Mouse (Mus musculus) midbrain, embryonic 13.5 days (tissue): ENCODE measurements around the gene Tmem132d. TPM values are rescaled to one million over a fixed set of nuclear protein-coding genes. Genes with fewer than 3 reads are reported as not detected.
A peak's percentile ranks its signal among the peaks of the same experiment; 100 is the strongest.

ENCODE experiments used
- ATAC-seq: fragments of 200-750 bp; cut with Nextera tagmentation; 2 replicates; pipeline ENCODE4 v1.8.0; 2017; ENCODE audit warnings: mild to moderate bottlenecking, moderate TSS enrichment, moderate library complexity
- H3K27ac ChIP-seq: fragments of 300-500 bp; sonication (generic); 2 replicates; pipeline ENCODE4 v1.5.1; 2015; ENCODE audit warnings: inconsistent platforms, mild to moderate bottlenecking, moderate library complexity
- H3K27me3 ChIP-seq: fragments of 300-500 bp; sonication (generic); 2 replicates; pipeline ENCODE4 v1.6.1; 2015; ENCODE audit warnings: mild to moderate bottlenecking, inconsistent platforms
- H3K36me3 ChIP-seq: fragments of 300-500 bp; sonication (generic); 2 replicates; pipeline ENCODE4 v1.6.1; 2015; ENCODE audit warnings: mild to moderate bottlenecking, inconsistent platforms
- H3K4me1 ChIP-seq: fragments of 300-500 bp; sonication (generic); replicated peaks from 2 replicates; pipeline ENCODE4 v1.6.1; 2015; ENCODE audit warnings: inconsistent platforms
- H3K4me2 ChIP-seq: fragments of 300-500 bp; sonication (generic); replicated peaks from 2 replicates; pipeline ENCODE4 v1.6.1; 2015; ENCODE audit warnings: moderate library complexity, mild to moderate bottlenecking, inconsistent platforms
- H3K4me3 ChIP-seq: fragments of 300-500 bp; sonication (generic); replicated peaks from 2 replicates; pipeline ENCODE4 v1.5.1; 2015; ENCODE audit warnings: mild to moderate bottlenecking, inconsistent platforms
- H3K9ac ChIP-seq: fragments of 300-500 bp; sonication (generic); replicated peaks from 2 replicates; pipeline ENCODE4 v1.6.1; 2015; ENCODE audit warnings: mild to moderate bottlenecking, inconsistent platforms
- H3K9me3 ChIP-seq: fragments of 300-500 bp; sonication (generic); 2 replicates; pipeline ENCODE4 v1.6.1; 2016; ENCODE audit warnings: mild to moderate bottlenecking, inconsistent platforms
- WGBS: fragments of 180-500 bp; shearing (Covaris S2); methylation state at CpG from one replicate; pipeline ENCODE4 v1.1.7; 2015; 5-methylcytosine and 5-hydroxymethylcytosine counted together
- polyA plus RNA-seq: library from polyadenylated mRNA; unstranded; fragments of >200 nt; fragmentation: Nextera tagmentation; extraction: Ambion mirVana; gene quantifications from 2 replicates; pipeline ENCODE4 v1.2.1, GENCODE M21; 2015

Gene Tmem132d
- polyA plus RNA-seq, 1 experiment from 2014 or later = 1.3 TPM

DNA sequence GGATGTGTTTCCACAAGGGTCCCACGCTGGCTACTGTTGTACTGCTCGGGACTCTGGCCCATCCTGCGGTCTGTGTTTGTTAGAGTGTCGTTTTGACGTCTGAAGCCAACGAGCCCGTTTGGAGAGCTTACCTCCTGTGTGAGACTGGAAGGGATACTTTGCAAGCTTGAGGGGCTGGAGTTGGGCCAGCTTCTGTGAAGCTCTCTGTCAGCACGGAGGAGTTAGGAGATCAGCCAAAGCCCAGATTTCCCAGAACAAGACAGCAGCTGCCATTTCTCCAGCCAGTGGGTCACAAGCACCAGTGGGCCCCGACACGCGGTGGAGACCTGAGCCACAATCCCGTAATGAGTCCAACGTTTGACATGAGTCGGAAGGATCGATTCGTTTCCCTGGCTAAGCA is 5.2 kb upstream of the Tmem132d start:
- Histone ChIP-seq H3K9ac (no peak overlapping the region), H3K4me2 (no peak overlapping the region), H3K4me1 (peaks cover 14% of the 10 kb centered on the region), H3K9me3 (no peaks in the 10 kb centered on the region), H3K4me3 (no peak overlapping the region), H3K27me3 (peaks cover 70% of the 10 kb centered on the region), H3K36me3 (no peaks in the 10 kb centered on the region), H3K27ac (no peak overlapping the region)
- WGBS = 67% methylated on average over 16 of the region's 16 CpGs
- ATAC-seq = no peak

DNA sequence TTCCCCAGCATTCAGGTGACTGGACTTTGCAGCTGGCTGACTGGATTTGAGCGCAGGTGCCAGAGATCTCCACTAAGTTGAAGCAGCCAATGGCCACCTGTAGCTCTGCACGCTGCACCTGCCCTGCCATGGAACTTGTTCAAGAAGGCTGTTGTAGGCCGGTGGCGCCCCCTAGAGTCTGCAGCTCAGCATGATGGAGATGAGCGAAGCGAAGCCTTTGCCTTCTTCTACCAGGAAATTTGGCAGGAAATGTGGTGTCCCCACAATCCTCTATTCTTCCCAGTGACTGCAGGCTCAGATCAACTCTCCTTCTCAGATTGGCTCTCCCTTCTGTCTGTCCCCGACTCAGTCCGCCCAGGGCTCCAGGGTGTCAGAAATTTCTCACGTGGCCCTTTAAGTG is 4.0 kb upstream of the Tmem132d start:
- Histone ChIP-seq H3K27ac (no peak overlapping the region), H3K4me2 (no peak overlapping the region), H3K9me3 (no peaks in the 10 kb centered on the region), H3K27me3 (peaks cover 71% of the 10 kb centered on the region), H3K4me1 (peaks cover 20% of the 10 kb centered on the region), H3K9ac (no peak overlapping the region), H3K4me3 (no peak overlapping the region), H3K36me3 (no peaks in the 10 kb centered on the region)
- 16% methylated on average over 9 of the region's 9 CpGs for WGBS
- no peak for ATAC-seq

DNA sequence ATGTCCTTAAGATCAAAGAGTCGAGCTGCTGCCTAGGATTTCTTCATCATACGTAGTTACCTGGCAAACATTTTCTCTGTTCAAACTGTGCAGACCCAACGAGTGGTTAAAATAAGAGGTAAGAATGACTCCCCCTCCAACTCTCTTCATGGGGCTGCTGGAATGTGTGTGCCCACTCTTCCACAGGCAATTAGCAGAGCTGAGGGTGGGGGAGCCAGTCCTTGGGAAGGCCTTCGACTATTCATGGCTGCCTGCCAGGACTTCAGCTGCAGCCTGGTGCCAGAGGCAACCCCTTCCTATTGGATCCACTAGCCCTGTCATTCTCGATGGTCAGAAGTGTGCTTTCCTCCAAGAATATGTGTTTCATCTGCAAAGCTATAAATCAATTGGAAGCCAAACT is 2.8 kb upstream of the Tmem132d start:
- Histone ChIP-seq H3K4me3 (no peak overlapping the region), H3K9me3 (no peaks in the 10 kb centered on the region), H3K9ac (no peak overlapping the region), H3K27me3 (peaks cover 72% of the 10 kb centered on the region), H3K36me3 (no peaks in the 10 kb centered on the region), H3K4me1 (peaks cover 16% of the 10 kb centered on the region), H3K27ac (no peak overlapping the region), H3K4me2 (no peak overlapping the region)
- no peak for ATAC-seq
- 61% methylated on average over 5 of the region's 5 CpGs for WGBS

DNA sequence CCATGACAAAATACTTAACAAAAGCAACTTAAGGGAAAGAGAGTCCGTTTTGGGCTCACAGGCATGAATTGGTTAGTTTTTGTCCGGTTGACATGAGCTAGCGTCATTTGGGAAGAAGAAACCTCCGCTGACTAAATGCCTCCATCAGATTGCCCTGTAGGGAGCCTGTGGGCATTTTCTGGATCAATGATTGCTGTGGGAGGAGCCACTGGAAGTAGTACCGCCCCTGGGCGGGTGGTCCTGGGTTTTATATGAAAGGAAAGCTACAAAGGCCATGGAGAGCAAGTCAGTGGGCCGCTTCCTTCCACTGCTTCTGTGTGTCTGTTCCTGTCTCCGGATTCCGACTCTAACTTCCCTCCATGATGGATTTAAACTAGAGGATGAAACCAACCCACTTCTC is 909 bp upstream of the Tmem132d start:
- WGBS = 21% methylated on average over 9 of the region's 9 CpGs
- Histone ChIP-seq H3K4me2 (0 out of 2 replicates have a peak overlapping the region, but pooled peaks have one; percentile 85), H3K36me3 (no peaks in the 10 kb centered on the region)

DNA sequence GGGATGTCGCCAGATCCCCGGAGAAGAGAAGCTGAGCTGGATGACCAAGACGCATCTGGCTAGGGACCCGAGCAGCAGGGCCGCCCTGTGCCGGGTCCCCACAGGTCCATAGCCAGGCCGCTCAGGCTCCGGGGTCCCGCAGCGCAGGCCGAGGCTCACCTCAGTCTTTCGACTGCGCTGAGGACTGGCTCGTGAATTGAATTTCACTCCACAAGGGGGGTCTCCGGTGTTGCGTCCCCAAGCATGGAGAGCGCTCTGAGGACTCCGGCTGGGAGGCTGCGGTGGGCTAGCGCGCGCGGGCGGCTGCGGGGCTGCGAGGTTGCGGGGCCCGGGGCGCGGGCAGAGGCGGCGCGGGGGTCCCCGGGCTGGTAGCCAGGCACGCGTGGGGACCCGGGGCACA is 455 bp downstream of the Tmem132d start:
- H3K4me3 ChIP-seq = peak overlapping the region; percentile 50
- H3K27me3 ChIP-seq = peaks cover 75% of the 10 kb centered on the region
- peak; percentile 27; the same call in 1 of the 2 replicates for ATAC-seq
- H3K4me1 ChIP-seq = peaks cover 12% of the 10 kb centered on the region
- peak overlapping the region; percentile 59 for H3K9ac ChIP-seq
- H3K36me3 ChIP-seq = no peaks in the 10 kb centered on the region
- H3K4me2 ChIP-seq = peak overlapping the region; percentile 85
- under 1% methylated on average over 30 of the region's 37 CpGs for WGBS
- H3K27ac ChIP-seq = no peak overlapping the region
- no peaks in the 10 kb centered on the region for H3K9me3 ChIP-seq

More for the DNA sequence above, 909 bp upstream of the Tmem132d start:
- peaks cover 16% of the 10 kb centered on the region for H3K4me1 ChIP-seq
- no peak overlapping the region for H3K4me3 ChIP-seq
- no peak overlapping the region for H3K9ac ChIP-seq
- no peaks in the 10 kb centered on the region for H3K9me3 ChIP-seq
- no peak overlapping the region for H3K27ac ChIP-seq
- H3K27me3 ChIP-seq = peaks cover 83% of the 10 kb centered on the region
- ATAC-seq = no peak

DNA sequence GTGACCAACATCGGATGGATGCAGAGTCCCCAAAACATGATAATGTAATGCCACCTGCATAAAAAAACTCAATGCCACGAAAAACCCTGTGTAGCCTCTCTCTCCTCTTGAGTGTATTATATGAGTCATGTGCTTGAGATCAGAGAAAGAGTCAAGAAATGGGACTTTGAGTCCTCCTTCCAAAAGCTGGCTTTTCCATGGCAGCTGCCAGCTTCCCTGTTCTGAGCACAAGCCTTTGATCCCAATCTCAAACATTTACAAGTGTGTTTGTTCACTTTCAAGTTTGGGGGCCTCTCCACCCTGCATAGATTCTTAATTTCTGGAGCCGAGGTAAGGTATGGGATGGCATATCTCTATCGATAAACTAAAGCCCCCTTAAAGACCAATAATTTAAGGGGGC is 8.2 kb downstream of the Tmem132d start:
- no peak for ATAC-seq
- WGBS = 83% methylated on average over 4 of the region's 4 CpGs
- peaks cover 7% of the 10 kb centered on the region; the same call in 1 of the 2 replicates for H3K27me3 ChIP-seq
- no peaks in the 10 kb centered on the region for H3K36me3 ChIP-seq
- no peak overlapping the region for H3K4me3 ChIP-seq
- no peaks in the 10 kb centered on the region for H3K9me3 ChIP-seq
- no peak overlapping the region for H3K4me2 ChIP-seq
- H3K27ac ChIP-seq = no peak overlapping the region
- no peak overlapping the region for H3K9ac ChIP-seq
- H3K4me1 ChIP-seq = no peaks in the 10 kb centered on the region

DNA sequence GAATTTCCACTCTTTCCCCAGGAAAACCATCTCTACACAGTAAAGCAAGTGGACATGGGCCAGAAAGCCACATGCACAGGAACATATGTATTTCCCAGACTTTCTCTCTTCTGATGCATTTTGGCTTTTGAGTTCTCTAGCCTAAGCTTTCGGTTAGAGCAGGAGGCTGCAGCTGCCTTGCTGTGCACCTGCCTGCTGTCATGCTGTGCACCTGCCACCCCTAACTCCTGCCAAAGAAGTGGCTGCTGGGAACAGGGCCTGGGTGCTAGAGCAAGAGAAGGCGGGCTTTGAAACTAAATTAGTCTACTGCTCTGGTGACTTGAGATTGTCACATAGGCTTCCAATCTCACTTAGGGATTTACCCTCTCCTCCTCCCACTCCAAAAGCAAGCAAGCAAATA is 8.7 kb downstream of the Tmem132d start:
- no peak overlapping the region for H3K4me3 ChIP-seq
- peaks cover 7% of the 10 kb centered on the region; the same call in 1 of the 2 replicates for H3K27me3 ChIP-seq
- H3K4me1 ChIP-seq = no peaks in the 10 kb centered on the region
- WGBS = 92% methylated on average over 2 of the region's 2 CpGs
- H3K4me2 ChIP-seq = no peak overlapping the region
- H3K9ac ChIP-seq = no peak overlapping the region
- no peak for ATAC-seq
- H3K27ac ChIP-seq = no peak overlapping the region
- no peaks in the 10 kb centered on the region for H3K9me3 ChIP-seq
- no peaks in the 10 kb centered on the region for H3K36me3 ChIP-seq

DNA sequence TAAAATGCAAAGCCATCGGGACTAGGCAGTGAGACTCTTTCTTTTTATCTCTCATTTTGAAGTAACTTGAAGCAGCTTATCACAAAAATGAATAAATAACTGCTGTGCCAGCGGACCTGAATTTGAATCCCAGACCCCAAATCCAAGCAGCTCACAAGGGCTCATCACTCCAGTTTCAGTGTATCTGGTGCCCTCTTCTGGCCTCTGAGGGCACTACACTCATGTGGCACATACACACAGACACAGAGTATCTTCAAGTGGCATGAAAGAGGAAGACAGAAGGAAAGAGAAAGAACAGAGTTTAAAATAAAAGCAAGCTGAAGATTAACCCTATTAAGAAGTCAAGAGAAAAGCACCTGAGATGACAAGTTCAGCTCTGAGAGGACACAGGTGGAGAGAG is 10.8 kb downstream of the Tmem132d start:
- 0 out of 2 replicates have a peak, but pooled peaks cover 10% of the 10 kb centered on the region for H3K4me1 ChIP-seq
- no peaks in the 10 kb centered on the region for H3K9me3 ChIP-seq
- 96% methylated on average over 2 of the region's 2 CpGs for WGBS
- no peak overlapping the region for H3K9ac ChIP-seq
- no peak overlapping the region for H3K4me2 ChIP-seq
- H3K27me3 ChIP-seq = no peaks in the 10 kb centered on the region
- no peaks in the 10 kb centered on the region for H3K36me3 ChIP-seq
- no peak overlapping the region for H3K27ac ChIP-seq
- no peak for ATAC-seq
- no peak overlapping the region for H3K4me3 ChIP-seq

DNA sequence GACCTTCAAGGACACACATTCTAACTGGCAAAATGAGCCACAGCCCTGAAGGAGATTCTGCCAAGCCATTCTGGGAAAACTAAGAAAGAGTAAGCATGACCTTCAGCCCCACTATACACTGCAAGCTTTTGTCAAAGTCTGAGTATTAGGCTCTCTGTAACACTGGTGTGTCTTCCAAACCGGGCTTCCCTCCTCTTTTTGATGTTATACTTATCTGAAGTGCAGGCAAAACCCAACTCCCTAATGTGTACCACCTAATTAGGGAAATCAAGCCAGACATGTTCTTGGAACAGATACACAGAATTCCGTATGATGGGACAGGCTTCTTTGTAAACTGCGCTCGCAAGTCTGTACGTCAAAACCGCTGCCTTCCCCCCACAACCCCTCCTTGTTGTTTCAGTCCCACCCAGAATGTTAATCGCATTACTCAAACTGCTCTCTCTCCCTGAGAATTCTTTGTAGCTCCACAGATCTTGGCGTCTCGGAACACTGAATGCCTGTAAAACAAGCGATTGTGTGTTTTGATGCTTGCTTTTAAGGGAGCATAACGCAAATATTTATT is 14.6 kb downstream of the Tmem132d start:
- no peak for ATAC-seq
- Histone ChIP-seq H3K4me2 (peak overlapping the region; percentile 21), H3K27ac (no peak overlapping the region), H3K9ac (no peak overlapping the region), H3K9me3 (no peaks in the 10 kb centered on the region), H3K36me3 (no peaks in the 10 kb centered on the region), H3K27me3 (no peaks in the 10 kb centered on the region), H3K4me1 (0 out of 2 replicates have a peak, but pooled peaks cover 10% of the 10 kb centered on the region), H3K4me3 (no peak overlapping the region)
- 51% methylated on average over 11 of the region's 11 CpGs for WGBS

DNA sequence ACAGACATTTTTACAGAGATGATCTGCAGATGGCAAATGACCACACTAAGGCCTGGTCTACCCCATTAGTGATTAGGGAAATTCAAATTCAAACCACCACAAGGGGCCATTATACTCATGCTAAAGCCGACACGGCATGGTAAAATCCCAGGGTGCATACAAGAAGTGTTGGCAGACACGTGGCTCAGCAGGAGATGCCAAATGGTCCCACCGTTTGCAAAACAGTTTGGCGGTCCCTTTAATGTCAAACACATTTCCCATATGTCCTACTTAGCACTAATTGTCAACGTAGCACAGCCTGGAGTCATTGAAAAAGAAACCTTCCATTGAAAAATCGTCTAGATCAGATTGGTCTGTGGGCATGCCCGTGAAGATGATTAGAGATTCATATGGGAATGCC is 18.8 kb downstream of the Tmem132d start:
- H3K4me2 ChIP-seq = no peak overlapping the region
- H3K9ac ChIP-seq = no peak overlapping the region
- WGBS = 70% methylated on average over 8 of the region's 8 CpGs
- no peaks in the 10 kb centered on the region for H3K27me3 ChIP-seq
- H3K4me1 ChIP-seq = 0 out of 2 replicates have a peak, but pooled peaks cover 9% of the 10 kb centered on the region
- no peaks in the 10 kb centered on the region for H3K36me3 ChIP-seq
- H3K4me3 ChIP-seq = no peak overlapping the region
- ATAC-seq = no peak
- no peaks in the 10 kb centered on the region for H3K9me3 ChIP-seq
- H3K27ac ChIP-seq = no peak overlapping the region

DNA sequence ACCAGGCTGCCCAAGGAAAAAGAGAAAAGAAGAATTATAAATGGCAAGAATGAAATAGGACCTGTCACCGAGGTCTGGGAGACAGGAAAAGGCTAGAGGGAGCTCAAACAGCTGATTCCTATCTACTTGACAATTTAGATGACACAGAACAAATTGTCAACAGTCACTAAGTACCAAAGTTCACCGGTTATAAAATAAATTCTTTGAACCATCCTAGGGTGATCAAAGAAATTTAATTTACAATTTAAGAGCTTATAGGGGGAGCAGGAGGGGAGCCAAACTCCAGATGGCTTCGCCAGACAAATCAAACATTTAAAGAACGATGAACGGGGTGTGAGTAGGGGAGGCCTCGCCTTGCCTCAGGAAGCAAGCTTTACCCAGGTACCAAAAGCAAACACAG is 20.6 kb downstream of the Tmem132d start:
- no peak overlapping the region for H3K4me3 ChIP-seq
- no peaks in the 10 kb centered on the region for H3K36me3 ChIP-seq
- no peak overlapping the region for H3K9ac ChIP-seq
- H3K27me3 ChIP-seq = no peaks in the 10 kb centered on the region
- no peak overlapping the region for H3K27ac ChIP-seq
- no peaks in the 10 kb centered on the region for H3K4me1 ChIP-seq
- WGBS = 80% methylated on average over 6 of the region's 6 CpGs
- no peak for ATAC-seq
- H3K4me2 ChIP-seq = no peak overlapping the region
- no peaks in the 10 kb centered on the region for H3K9me3 ChIP-seq

DNA sequence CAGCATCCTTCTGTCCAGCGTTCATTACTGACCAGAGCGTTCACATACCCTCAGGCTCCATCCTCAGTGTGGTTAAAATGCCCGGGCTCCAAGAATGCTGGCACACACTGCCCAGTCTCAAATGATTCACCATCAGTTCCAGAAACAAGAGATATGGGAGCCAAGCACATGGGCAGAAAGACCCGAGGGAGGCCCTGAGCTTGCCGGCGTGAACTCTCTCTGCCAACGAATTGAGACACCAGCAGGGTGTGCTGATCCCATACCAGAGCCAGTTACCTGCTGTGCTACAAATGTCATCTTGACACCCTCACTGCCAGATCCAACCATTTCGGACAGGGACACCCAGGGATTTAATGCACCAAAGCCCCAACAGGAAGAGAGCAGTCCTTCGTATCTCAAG is 25.3 kb downstream of the Tmem132d start:
- H3K27me3 ChIP-seq = no peaks in the 10 kb centered on the region

DNA sequence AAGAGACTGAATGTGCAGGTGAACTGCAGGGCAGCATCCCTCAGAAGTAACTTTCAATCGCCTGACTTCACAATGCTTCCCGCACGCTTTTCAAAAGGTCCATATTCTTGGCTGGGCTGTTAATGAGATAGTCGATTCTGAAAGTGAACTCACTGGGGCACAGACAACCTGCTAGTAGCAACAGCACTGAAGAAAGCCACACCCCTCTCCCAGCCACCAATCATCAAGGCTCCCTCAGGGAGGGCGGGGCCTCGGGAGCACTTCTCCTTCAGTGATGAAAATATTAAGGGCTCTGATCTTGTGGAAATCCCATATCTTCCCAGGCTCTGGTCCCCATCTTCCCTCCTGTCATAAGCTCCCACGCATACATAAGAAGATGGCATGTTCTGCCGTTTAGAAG is 27.8 kb downstream of the Tmem132d start:
- Histone ChIP-seq H3K4me2 (no peak overlapping the region), H3K9me3 (0 out of 2 replicates have a peak, but pooled peaks cover 3% of the 10 kb centered on the region), H3K27me3 (no peaks in the 10 kb centered on the region), H3K36me3 (no peaks in the 10 kb centered on the region), H3K27ac (no peak overlapping the region), H3K4me3 (no peak overlapping the region), H3K4me1 (no peaks in the 10 kb centered on the region), H3K9ac (no peak overlapping the region)
- 91% methylated on average over 8 of the region's 8 CpGs for WGBS
- no peak for ATAC-seq

More for the DNA sequence above, 25.3 kb downstream of the Tmem132d start:
- H3K4me2 ChIP-seq = no peak overlapping the region
- no peak overlapping the region for H3K27ac ChIP-seq
- WGBS = 88% methylated on average over 9 of the region's 9 CpGs
- no peak for ATAC-seq
- no peaks in the 10 kb centered on the region for H3K4me1 ChIP-seq
- H3K36me3 ChIP-seq = no peaks in the 10 kb centered on the region
- no peak overlapping the region for H3K9ac ChIP-seq
- 0 out of 2 replicates have a peak, but pooled peaks cover 3% of the 10 kb centered on the region for H3K9me3 ChIP-seq
- no peak overlapping the region for H3K4me3 ChIP-seq
